Mouse (Mus musculus): Measurements from ENCODE around the gene Sarm1. TPM values are rescaled to one million over a fixed set of nuclear protein-coding genes. Genes with fewer than 3 reads are reported as not detected.

Gene Sarm1
- total RNA-seq, 2 experiments from 2014 or later = 0.93 to 1.2 TPM

Other genes with a start within 250 kb of the Sarm1 start
- gene 2610507B11Rik, start 236.0 kb downstream of the Sarm1 start, total RNA-seq (2021) = 100 to 1,000 TPM; 104 to 108 TPM
- 1 to 10 TPM in 1 of 2 experiments, under 1 TPM in 1; 0.47 to 1.3 TPM for gene BC030499, start 206.9 kb downstream of the Sarm1 start, total RNA-seq (2021)
- gene Spag5, start 196.2 kb downstream of the Sarm1 start, total RNA-seq (2021) = 10 to 100 TPM; 14.6 to 16.1 TPM
- 1 to 10 TPM; 1.4 to 2.2 TPM for gene Aldoc, start 174.8 kb downstream of the Sarm1 start, total RNA-seq (2021)
- 10 to 100 TPM; 30.5 to 33.2 TPM for gene Pigs, start 169.3 kb downstream of the Sarm1 start, total RNA-seq (2021)
- gene Unc119, start 154.3 kb downstream of the Sarm1 start, total RNA-seq (2021) = 10 to 100 TPM; 20.4 to 26.7 TPM
- not detected for gene Foxn1, start 111.2 kb downstream of the Sarm1 start, total RNA-seq (2021)
- gene Slc13a2, start 75.5 kb downstream of the Sarm1 start, total RNA-seq (2021) = not detected
- gene Slc46a1, start 32.1 kb downstream of the Sarm1 start, total RNA-seq (2021) = 1 to 10 TPM; 2.7 to 4.9 TPM
- gene Vtn, start 1.3 kb upstream of the Sarm1 start, total RNA-seq (2021) = 10 to 100 TPM; 23.8 to 27.4 TPM
- not detected for gene Sebox, start 5.7 kb upstream of the Sarm1 start, total RNA-seq (2021)
- 10 to 100 TPM; 12.6 to 14.7 TPM for gene Tmem199, start 14.4 kb upstream of the Sarm1 start, total RNA-seq (2021)
- 100 to 1,000 TPM in 1 of 2 experiments, 10 to 100 TPM in 1; 96.8 to 114 TPM for gene Poldip2, start 14.4 kb upstream of the Sarm1 start, total RNA-seq (2021)
- 10 to 100 TPM; 51.7 to 52.8 TPM for gene Tnfaip1, start 38.6 kb upstream of the Sarm1 start, total RNA-seq (2021)
- gene Ift20, start 38.6 kb upstream of the Sarm1 start, total RNA-seq (2021) = 10 to 100 TPM; 47.1 to 50.2 TPM
- 10 to 100 TPM; 21.8 to 22.4 TPM for gene Tmem97, start 53.0 kb upstream of the Sarm1 start, total RNA-seq (2021)
- 10 to 100 TPM in 1 of 2 experiments, 1 to 10 TPM in 1; 7.6 to 10.5 TPM for gene Nlk, start 199.6 kb upstream of the Sarm1 start, total RNA-seq (2021)

Measured in gastrocnemius, postnatal 4 days (tissue).